Mouse (Mus musculus): ENCODE measurements around the gene Srp54c. TPM values are rescaled to one million over a fixed set of nuclear protein-coding genes. Genes with fewer than 3 reads are reported as not detected.

Gene Srp54c
- total RNA-seq, 1 experiment from 2014 or later = 79.0 TPM

GRCm38 (mm10) chr12:55307566-55307965 lies 77.6 kb downstream of the Srp54c start:
- ATAC-seq (ENCODE audit: extremely low read depth, insufficient number of reproducible peaks, low FRiP score, poor library complexity, severe bottlenecking) = no peak

GRCm38 (mm10) chr12:55308731-55309130 lies 78.8 kb downstream of the Srp54c start:
- no peak for ATAC-seq (ENCODE audit: extremely low read depth, insufficient number of reproducible peaks, low FRiP score, poor library complexity, severe bottlenecking)

GRCm38 (mm10) chr12:55309501-55309900 lies 79.5 kb downstream of the Srp54c start:
- ATAC-seq (ENCODE audit: extremely low read depth, insufficient number of reproducible peaks, low FRiP score, poor library complexity, severe bottlenecking) = no peak

GRCm38 (mm10) chr12:55311841-55312240 lies 81.9 kb downstream of the Srp54c start:
- no peak for ATAC-seq (ENCODE audit: extremely low read depth, insufficient number of reproducible peaks, low FRiP score, poor library complexity, severe bottlenecking)

Other genes starting within 250 kb of the Srp54c start
- gene Gm20403, start 243.6 kb upstream of the Srp54c start, total RNA-seq (2017) = not detected in 2 replicates
- 143 and 145 TPM in 2 replicates for gene Baz1a, start 215.8 kb upstream of the Srp54c start, total RNA-seq (2017)
- gene 2700097O09Rik, start 150.1 kb upstream of the Srp54c start, total RNA-seq (2017) = 6.5 and 9.2 TPM in 2 replicates
- 156 and 159 TPM in 2 replicates for gene Srp54a, start 149.9 kb upstream of the Srp54c start, total RNA-seq (2017)
- 17.1 and 21.3 TPM in 2 replicates for gene Fam177a, start 105.7 kb upstream of the Srp54c start, total RNA-seq (2017)
- gene Srp54b, start 75.1 kb upstream of the Srp54c start, total RNA-seq (2017) = 58.5 and 70.8 TPM in 2 replicates
- 7.7 and 15.5 TPM in 2 replicates for gene 1700047I17Rik2, start 30.6 kb upstream of the Srp54c start, total RNA-seq (2017)
- gene 1110008L16Rik, start 69.4 kb downstream of the Srp54c start, total RNA-seq (2017) = 6.3 and 8.8 TPM in 2 replicates
- gene Ppp2r3c, start 72.8 kb downstream of the Srp54c start, total RNA-seq (2017) = 24.4 and 25.4 TPM in 2 replicates
- gene Psma6, start 154.1 kb downstream of the Srp54c start, total RNA-seq (2017) = 128 and 134 TPM in 2 replicates